Mouse (Mus musculus) megakaryocyte progenitor cell, adult 5-6 weeks (primary cell): ENCODE results near the gene Prox2. TPM values are rescaled to one million over a fixed set of nuclear protein-coding genes. Genes with fewer than 3 reads are reported as not detected.
A peak's percentile ranks its signal among the peaks of the same experiment; 100 is the strongest.

ENCODE experiments used
- ATAC-seq: replicated peaks from 2 replicates; pipeline ENCODE4 v1.8.0; 2016; ENCODE audit warnings: mild to moderate bottlenecking, moderate TSS enrichment, inconsistent platforms; ENCODE audit not compliant: poor library complexity
- total RNA-seq, 2 experiments: library from RNA; stranded (forward) in 1 of 2; stranded (reverse) in 1 of 2; fragments of 157-497, 149-512 nt in 1 of 2; fragments of 200-1000 nt in 1 of 2; gene quantifications; 2 replicates each; pipeline versions ENCODE4 v1.2.3 to v1.2.4; 2015 to 2017

The Prox2 gene
- total RNA-seq, 2 experiments from 2014 or later, result 1.2 to 2.7 TPM

GRCm38 (mm10) chr12:85134043-85134794 is 23.7 kb upstream of the Prox2 start:
- ATAC-seq, result no peak

- no peak for ATAC-seq
Measured at GRCm38 (mm10) chr12:85131361-85131760, 20.8 kb upstream of the Prox2 start.

GRCm38 (mm10) chr12:85129426-85129978 is 18.9 kb upstream of the Prox2 start:
- peak; percentile 91 for ATAC-seq

GRCm38 (mm10) chr12:85126986-85127603 is 16.5 kb upstream of the Prox2 start:
- ATAC-seq, result peak; percentile 25

GRCm38 (mm10) chr12:85124751-85125150 is 14.2 kb upstream of the Prox2 start:
- ATAC-seq, result no peak

- ATAC-seq, result 0 out of 2 replicates have a peak, but pooled peaks have one; percentile 19
Measured at GRCm38 (mm10) chr12:85123645-85124044, 13.1 kb upstream of the Prox2 start.

- peak; percentile 74 for ATAC-seq
Measured at GRCm38 (mm10) chr12:85123108-85123530, 12.6 kb upstream of the Prox2 start.

GRCm38 (mm10) chr12:85121806-85122459 is 11.4 kb upstream of the Prox2 start:
- ATAC-seq, result no peak

- ATAC-seq, result no peak
Measured at GRCm38 (mm10) chr12:85115678-85116077, 5.1 kb upstream of the Prox2 start.

- ATAC-seq, result no peak
Measured at GRCm38 (mm10) chr12:85113917-85114316, 3.4 kb upstream of the Prox2 start.

- no peak for ATAC-seq
Measured at GRCm38 (mm10) chr12:85113337-85113736, 2.8 kb upstream of the Prox2 start.

GRCm38 (mm10) chr12:85112550-85113251 is 2.1 kb upstream of the Prox2 start:
- ATAC-seq, result no peak; the same call in 1 of the 2 replicates

GRCm38 (mm10) chr12:85110011-85110697 is 405 bp downstream of the Prox2 start:
- no peak; the same call in 1 of the 2 replicates for ATAC-seq

GRCm38 (mm10) chr12:85109426-85109825 is 1.1 kb downstream of the Prox2 start:
- no peak for ATAC-seq

- 0 out of 2 replicates have a peak, but pooled peaks have one; percentile 10 for ATAC-seq
Measured at GRCm38 (mm10) chr12:85108643-85109042, 1.9 kb downstream of the Prox2 start.

GRCm38 (mm10) chr12:85106292-85106691 is 4.3 kb downstream of the Prox2 start:
- ATAC-seq, result no peak

- no peak for ATAC-seq
Measured at GRCm38 (mm10) chr12:85104789-85105188, 5.8 kb downstream of the Prox2 start.

- ATAC-seq, result no peak
Measured at GRCm38 (mm10) chr12:85103096-85103495, 7.5 kb downstream of the Prox2 start.

GRCm38 (mm10) chr12:85101521-85102106 is 8.9 kb downstream of the Prox2 start:
- no peak for ATAC-seq

- ATAC-seq, result no peak
Measured at GRCm38 (mm10) chr12:85101001-85101400, 9.6 kb downstream of the Prox2 start.
